Comparison of ENCODE assay signal across 9 mouse cellular contexts in the genomic region with DNA sequence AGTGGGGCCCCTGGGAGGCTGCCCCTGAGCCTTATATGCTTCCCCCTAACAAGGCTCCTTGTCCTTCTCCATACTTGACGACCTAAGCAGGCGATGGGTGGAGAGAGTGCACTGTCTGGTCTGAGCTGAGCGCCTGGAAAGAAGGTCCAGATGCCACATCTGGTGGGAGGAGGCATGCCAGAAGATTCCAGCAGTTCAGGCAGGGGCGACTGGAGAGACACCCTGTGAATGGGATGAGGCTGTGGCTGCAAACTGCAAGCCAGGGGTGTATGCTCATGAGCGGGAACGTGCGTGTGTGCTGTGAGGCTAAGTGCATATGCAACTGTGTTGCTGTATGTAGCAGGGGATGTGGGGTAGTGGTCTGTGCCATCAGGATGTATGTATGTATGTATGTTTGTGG. TPM values are rescaled to one million over a fixed set of nuclear protein-coding genes. Genes with fewer than 3 reads are reported as not detected.
A peak's percentile ranks its signal among the peaks of the same experiment; 100 is the strongest.
DNase-seq lines count a peak whose midpoint lies in the region; ATAC-seq and TF ChIP-seq lines count a peak whose summit lies in the region.
"Had no signal": no experiment of that assay in that cellular context is flagged by ENCODE, and none has a peak within 500 bp of the region (broad histone marks: within the 10 kb centered on the region; RNA-seq: fewer than 3 reads in every experiment).

No protein-coding gene starts in this region.

- no peak overlapping the region for H3K4me2 ChIP-seq in heart, embryonic 15.5 days
- H3K4me2 ChIP-seq in midbrain, embryonic 11.5 days, result no peak overlapping the region
- H3K4me2 ChIP-seq in midbrain, embryonic 14.5 days (ENCODE audit: low read length), result no peak overlapping the region
- no peak overlapping the region for H3K4me2 ChIP-seq in heart, postnatal 0 days (ENCODE audit: low read depth, low read length)
- H3K4me2 ChIP-seq in stomach, embryonic 16.5 days (ENCODE audit: low read depth, low read length), result no peak overlapping the region
- H3K4me2 ChIP-seq: liver, embryonic 12.5 days; neural tube, embryonic 13.5 days had no signal

- ATAC-seq in heart, embryonic 15.5 days (replicated peaks; ENCODE audit: insufficient number of reproducible peaks, insufficient read depth, low FRiP score, low read depth), result no peak
- no peak for ATAC-seq in midbrain, embryonic 11.5 days (ENCODE audit: low FRiP score)
- ATAC-seq in midbrain, embryonic 14.5 days (ENCODE audit: low FRiP score, low TSS enrichment), result no peak
- ATAC-seq in heart, postnatal 0 days (ENCODE audit: insufficient read depth, low read depth), result no peak
- peak; percentile 26; the same call in 1 of the 2 replicates for ATAC-seq in stomach, embryonic 16.5 days (ENCODE audit: insufficient read depth, low FRiP score)
- ATAC-seq: liver, embryonic 12.5 days had no signal

- peaks cover 9% of the 10 kb centered on the region; the same call in 1 of the 2 replicates for H3K27me3 ChIP-seq in heart, embryonic 15.5 days
- H3K27me3 ChIP-seq in midbrain, embryonic 11.5 days (ENCODE audit: control insufficient read depth, insufficient read depth, low read length), result peaks cover 26% of the 10 kb centered on the region
- peaks cover 36% of the 10 kb centered on the region for H3K27me3 ChIP-seq in midbrain, embryonic 14.5 days (ENCODE audit: control insufficient read depth, insufficient read depth, low read length)
- H3K27me3 ChIP-seq in heart, postnatal 0 days (ENCODE audit: control insufficient read depth, insufficient read depth, low read length), result 0 out of 2 replicates have a peak, but pooled peaks cover 7% of the 10 kb centered on the region
- H3K27me3 ChIP-seq in stomach, embryonic 16.5 days (ENCODE audit: control insufficient read depth, insufficient read depth, low read length), result peaks cover 9% of the 10 kb centered on the region; the same call in 1 of the 2 replicates

- no peaks in the 10 kb centered on the region for H3K36me3 ChIP-seq in heart, embryonic 15.5 days
- H3K36me3 ChIP-seq in midbrain, embryonic 11.5 days (ENCODE audit: control insufficient read depth, insufficient read depth, low read length), result no peaks in the 10 kb centered on the region
- no peaks in the 10 kb centered on the region; the same call in 1 of the 2 replicates for H3K36me3 ChIP-seq in midbrain, embryonic 14.5 days (ENCODE audit: control insufficient read depth, insufficient read depth, low read length)
- H3K36me3 ChIP-seq in heart, postnatal 0 days (replicated peaks; ENCODE audit: control insufficient read depth, insufficient read depth, low read length), result no peaks in the 10 kb centered on the region
- no peaks in the 10 kb centered on the region for H3K36me3 ChIP-seq in stomach, embryonic 16.5 days (ENCODE audit: control insufficient read depth, insufficient read depth, low read length)

- 64% methylated on average over 7 of the region's 7 CpGs for WGBS in heart, embryonic 15.5 days
- WGBS in midbrain, embryonic 11.5 days, result 61% methylated on average over 7 of the region's 7 CpGs
- 74% methylated on average over 7 of the region's 7 CpGs for WGBS in midbrain, embryonic 14.5 days
- 65% methylated on average over 7 of the region's 7 CpGs for WGBS in heart, postnatal 0 days
- 59% methylated on average over 7 of the region's 7 CpGs for WGBS in stomach, embryonic 16.5 days

- no peak overlapping the region for H3K9ac ChIP-seq in heart, embryonic 15.5 days
- no peak overlapping the region for H3K9ac ChIP-seq in midbrain, embryonic 11.5 days (ENCODE audit: low read length)
- no peak overlapping the region for H3K9ac ChIP-seq in midbrain, embryonic 14.5 days (replicated peaks; ENCODE audit: low read length)
- no peak overlapping the region for H3K9ac ChIP-seq in heart, postnatal 0 days (replicated peaks; ENCODE audit: low read depth, low read length)
- H3K9ac ChIP-seq in stomach, embryonic 16.5 days (ENCODE audit: low read length), result no peak overlapping the region; the same call in 1 of the 2 replicates
- H3K9ac ChIP-seq: liver, embryonic 12.5 days; neural tube, embryonic 13.5 days had no signal

- TF ChIP-seq EP300 in heart, postnatal 0 days (IDR thresholded peaks at IDR 0.05; ENCODE audit: low read depth), result no peak

- no peak for TF ChIP-seq CTCF in heart, postnatal 0 days (IDR thresholded peaks at IDR 0.05; ENCODE audit: low read depth)

- no peak overlapping the region for H3K4me3 ChIP-seq in heart, embryonic 15.5 days
- no peak overlapping the region for H3K4me3 ChIP-seq in midbrain, embryonic 11.5 days (ENCODE audit: low read depth, low read length)
- H3K4me3 ChIP-seq in midbrain, embryonic 14.5 days (replicated peaks; ENCODE audit: low read depth, low read length), result no peak overlapping the region
- H3K4me3 ChIP-seq in heart, postnatal 0 days (ENCODE audit: low read depth, low read length), result no peak overlapping the region
- no peak overlapping the region for H3K4me3 ChIP-seq in stomach, embryonic 16.5 days (replicated peaks; ENCODE audit: low read length)
- H3K4me3 ChIP-seq: liver, embryonic 12.5 days; neural tube, embryonic 13.5 days had no signal

- DNase-seq in heart, adult 8-10 months (ENCODE audit: low spot score), result no peak
- DNase-seq in midbrain, embryonic 11.5 days (ENCODE audit: low spot score, missing footprints), result peak; percentile 73
- DNase-seq in midbrain, embryonic 14.5 days, result no peak
- DNase-seq in heart, postnatal 0 days (ENCODE audit: low spot score), result no peak
- DNase-seq in layer of hippocampus, adult 18-20 months (ENCODE audit: low spot score in 2 of 2), result no peak

- peak overlapping the region; percentile 93 for H3K27ac ChIP-seq in heart, embryonic 15.5 days
- H3K27ac ChIP-seq in midbrain, embryonic 11.5 days (ENCODE audit: low read depth, low read length), result no peak overlapping the region
- H3K27ac ChIP-seq in midbrain, embryonic 14.5 days (replicated peaks; ENCODE audit: low read depth, low read length), result no peak overlapping the region
- peak overlapping the region; percentile 81 for H3K27ac ChIP-seq in heart, postnatal 0 days (ENCODE audit: low read depth)
- H3K27ac ChIP-seq in stomach, embryonic 16.5 days (ENCODE audit: low read length), result peak overlapping the region; percentile 92

- H3K9me3 ChIP-seq in heart, embryonic 15.5 days (replicated peaks), result no peaks in the 10 kb centered on the region
- no peaks in the 10 kb centered on the region for H3K9me3 ChIP-seq in midbrain, embryonic 11.5 days (ENCODE audit: control insufficient read depth, low read length)
- no peaks in the 10 kb centered on the region for H3K9me3 ChIP-seq in midbrain, embryonic 14.5 days (ENCODE audit: control insufficient read depth, low read length)
- H3K9me3 ChIP-seq in heart, postnatal 0 days (replicated peaks; ENCODE audit: control insufficient read depth, low read length), result no peaks in the 10 kb centered on the region
- no peaks in the 10 kb centered on the region for H3K9me3 ChIP-seq in stomach, embryonic 16.5 days (replicated peaks; ENCODE audit: control insufficient read depth, low read length)
- H3K9me3 ChIP-seq: liver, embryonic 12.5 days; neural tube, embryonic 13.5 days had no signal

- peaks cover 86% of the 10 kb centered on the region for H3K4me1 ChIP-seq in heart, embryonic 15.5 days (replicated peaks)
- H3K4me1 ChIP-seq in midbrain, embryonic 11.5 days (ENCODE audit: control insufficient read depth, insufficient read depth, low read length), result peaks cover 15% of the 10 kb centered on the region
- H3K4me1 ChIP-seq in midbrain, embryonic 14.5 days (ENCODE audit: control insufficient read depth, insufficient read depth, low read length), result peaks cover 17% of the 10 kb centered on the region; the same call in 1 of the 2 replicates
- peaks cover 76% of the 10 kb centered on the region for H3K4me1 ChIP-seq in heart, postnatal 0 days (ENCODE audit: control insufficient read depth, insufficient read depth)
- H3K4me1 ChIP-seq in stomach, embryonic 16.5 days (ENCODE audit: control insufficient read depth, insufficient read depth, low read length), result peaks cover 27% of the 10 kb centered on the region

RNA-seq across cellular contexts. Expression of a gene that starts 2.0 kb away (rescaled TPM):
- 11.2 and 13.2 TPM in 2 replicates for polyA plus RNA-seq in heart, embryonic 15.5 days (2015; fragmentation: Nextera tagmentation; extraction: Ambion mirVana)
- total RNA-seq in heart, adult 8-10 months (2022), result 10 to 100 TPM in 2 of 4 experiments, 1 to 10 TPM in 2; 5.6 to 11.9 (median 9.8) TPM
- 7.4 and 9.5 TPM in 2 replicates for polyA plus RNA-seq in midbrain, embryonic 11.5 days (2014; fragmentation: Nextera tagmentation; extraction: Ambion mirVana)
- polyA plus RNA-seq in midbrain, embryonic 14.5 days (2014; fragmentation: Nextera tagmentation; extraction: Ambion mirVana), result 14.0 and 15.2 TPM in 2 replicates
- total RNA-seq in heart, postnatal 0 days (2014; rRNA removed; ENCODE audit: low replicate concordance), result 50.8 and 56.4 TPM in 2 replicates
- 5.0 TPM in 2 replicates for polyA plus RNA-seq in heart, postnatal 0 days (2015; fragmentation: Nextera tagmentation; extraction: Ambion mirVana)
- polyA plus RNA-seq in stomach, embryonic 16.5 days (2015; fragmentation: Nextera tagmentation; extraction: Ambion mirVana), result 6.0 and 6.1 TPM in 2 replicates
- total RNA-seq in layer of hippocampus, adult 18-20 months (2021), result 1 to 10 TPM; 5.0 to 6.5 TPM

RNA-seq across cellular contexts. Expression of a gene that starts 19.5 kb away (rescaled TPM):
- not detected in 2 replicates for polyA plus RNA-seq in heart, embryonic 15.5 days (2015; fragmentation: Nextera tagmentation; extraction: Ambion mirVana)
- total RNA-seq in heart, adult 8-10 months (2022), result not detected
- 8.6 and 12.6 TPM in 2 replicates for polyA plus RNA-seq in midbrain, embryonic 11.5 days (2014; fragmentation: Nextera tagmentation; extraction: Ambion mirVana)
- 0.39 and 1.2 TPM in 2 replicates for polyA plus RNA-seq in midbrain, embryonic 14.5 days (2014; fragmentation: Nextera tagmentation; extraction: Ambion mirVana)
- total RNA-seq in heart, postnatal 0 days (2014; rRNA removed; ENCODE audit: low replicate concordance), result not detected in 2 replicates
- not detected in 2 replicates for polyA plus RNA-seq in heart, postnatal 0 days (2015; fragmentation: Nextera tagmentation; extraction: Ambion mirVana)
- polyA plus RNA-seq in stomach, embryonic 16.5 days (2015; fragmentation: Nextera tagmentation; extraction: Ambion mirVana), result not detected in 2 replicates
- total RNA-seq in layer of hippocampus, adult 18-20 months (2021), result not detected
- polyA plus RNA-seq: liver, embryonic 12.5 days had no signal

RNA-seq across cellular contexts. Expression of a gene that starts 25.0 kb away (rescaled TPM):
- polyA plus RNA-seq in heart, embryonic 15.5 days (2015; fragmentation: Nextera tagmentation; extraction: Ambion mirVana), result 15.3 and 20.3 TPM in 2 replicates
- total RNA-seq in heart, adult 8-10 months (2022), result 10 to 100 TPM; 25.2 to 36.4 (median 30.6) TPM
- 18.1 and 19.8 TPM in 2 replicates for polyA plus RNA-seq in midbrain, embryonic 11.5 days (2014; fragmentation: Nextera tagmentation; extraction: Ambion mirVana)
- 14.9 and 23.7 TPM in 2 replicates for polyA plus RNA-seq in midbrain, embryonic 14.5 days (2014; fragmentation: Nextera tagmentation; extraction: Ambion mirVana)
- 26.1 and 38.0 TPM in 2 replicates for total RNA-seq in heart, postnatal 0 days (2014; rRNA removed; ENCODE audit: low replicate concordance)
- 12.7 and 15.0 TPM in 2 replicates for polyA plus RNA-seq in heart, postnatal 0 days (2015; fragmentation: Nextera tagmentation; extraction: Ambion mirVana)
- 20.1 and 20.8 TPM in 2 replicates for polyA plus RNA-seq in stomach, embryonic 16.5 days (2015; fragmentation: Nextera tagmentation; extraction: Ambion mirVana)
- 10 to 100 TPM; 41.6 to 45.4 TPM for total RNA-seq in layer of hippocampus, adult 18-20 months (2021)

RNA-seq across cellular contexts. Expression of a gene that starts 46.8 kb away (rescaled TPM):
- 98.4 and 103 TPM in 2 replicates for polyA plus RNA-seq in heart, embryonic 15.5 days (2015; fragmentation: Nextera tagmentation; extraction: Ambion mirVana)
- total RNA-seq in heart, adult 8-10 months (2022), result 10 to 100 TPM; 29.1 to 63.4 (median 46.1) TPM
- 1.1 and 1.7 TPM in 2 replicates for polyA plus RNA-seq in midbrain, embryonic 11.5 days (2014; fragmentation: Nextera tagmentation; extraction: Ambion mirVana)
- 4.2 and 6.9 TPM in 2 replicates for polyA plus RNA-seq in midbrain, embryonic 14.5 days (2014; fragmentation: Nextera tagmentation; extraction: Ambion mirVana)
- total RNA-seq in heart, postnatal 0 days (2014; rRNA removed; ENCODE audit: low replicate concordance), result 171 and 226 TPM in 2 replicates
- polyA plus RNA-seq in heart, postnatal 0 days (2015; fragmentation: Nextera tagmentation; extraction: Ambion mirVana), result 109 and 115 TPM in 2 replicates
- polyA plus RNA-seq in stomach, embryonic 16.5 days (2015; fragmentation: Nextera tagmentation; extraction: Ambion mirVana), result 0.66 and 0.84 TPM in 2 replicates
- total RNA-seq in layer of hippocampus, adult 18-20 months (2021), result 10 to 100 TPM in 1 of 2 experiments, 1 to 10 TPM in 1; 8.1 to 10.2 TPM

RNA-seq across cellular contexts. Expression of a gene that starts 53.5 kb away (rescaled TPM):
- polyA plus RNA-seq in heart, embryonic 15.5 days (2015; fragmentation: Nextera tagmentation; extraction: Ambion mirVana), result 180 and 243 TPM in 2 replicates
- 100 to 1,000 TPM; 266 to 327 (median 276) TPM for total RNA-seq in heart, adult 8-10 months (2022)
- polyA plus RNA-seq in midbrain, embryonic 11.5 days (2014; fragmentation: Nextera tagmentation; extraction: Ambion mirVana), result 357 and 368 TPM in 2 replicates
- 165 and 174 TPM in 2 replicates for polyA plus RNA-seq in midbrain, embryonic 14.5 days (2014; fragmentation: Nextera tagmentation; extraction: Ambion mirVana)
- 118 and 122 TPM in 2 replicates for total RNA-seq in heart, postnatal 0 days (2014; rRNA removed; ENCODE audit: low replicate concordance)
- polyA plus RNA-seq in heart, postnatal 0 days (2015; fragmentation: Nextera tagmentation; extraction: Ambion mirVana), result 224 and 235 TPM in 2 replicates
- 303 and 377 TPM in 2 replicates for polyA plus RNA-seq in stomach, embryonic 16.5 days (2015; fragmentation: Nextera tagmentation; extraction: Ambion mirVana)
- 100 to 1,000 TPM; 204 to 205 TPM for total RNA-seq in layer of hippocampus, adult 18-20 months (2021)

Comparison
In these comparisons a context has a peak if more than half of its experiments do, and no peak if none do; other contexts are left out.
1. H3K27ac ChIP-seq: peak in heart, embryonic 15.5 days (single experiment), heart, postnatal 0 days (single experiment) and stomach, embryonic 16.5 days (single experiment); none in midbrain, embryonic 11.5 days (single experiment) and midbrain, embryonic 14.5 days (single experiment).